Mouse (Mus musculus) liver, postnatal 0 days (tissue): ENCODE measurements around the gene Tbc1d22a. TPM values are rescaled to one million over a fixed set of nuclear protein-coding genes. Genes with fewer than 3 reads are reported as not detected.
A peak's percentile ranks its signal among the peaks of the same experiment; 100 is the strongest.
"Not testable (repeated sequence)": the region's sequence is repeated elsewhere in the genome, so short reads cannot be mapped to it uniquely, and the experiment has no call there.

Experiments used
- ATAC-seq: fragments of 200-750 bp; cut with Nextera tagmentation; 2 replicates; pipeline ENCODE4 v1.8.0; 2017; ENCODE audit warnings: mild to moderate bottlenecking, moderate library complexity
- DNase-seq: peaks from one replicate; pipeline ENCODE4 v3.0.0-alpha.2; 2016
- H3K27ac ChIP-seq: fragments of 300-500 bp; sonication (generic); 2 replicates; pipeline ENCODE4 v1.5.1; 2014; ENCODE audit warnings: antibody characterized with exemption, moderate library complexity, mild to moderate bottlenecking, low read depth
- H3K27me3 ChIP-seq: fragments of 300-500 bp; sonication (generic); 2 replicates; pipeline ENCODE4 v1.6.1; 2014; ENCODE audit warnings: low read length, control low read depth, mixed read lengths; ENCODE audit not compliant: insufficient read depth
- H3K36me3 ChIP-seq: fragments of 300-500 bp; sonication (generic); replicated peaks from 2 replicates; pipeline ENCODE4 v1.6.1; 2014; ENCODE audit warnings: mild to moderate bottlenecking, control low read depth, low read length, moderate library complexity, mixed read lengths; ENCODE audit not compliant: insufficient read depth
- H3K4me1 ChIP-seq: fragments of 300-500 bp; sonication (generic); 2 replicates; pipeline ENCODE4 v1.6.1; 2014; ENCODE audit warnings: antibody characterized with exemption, mild to moderate bottlenecking, control low read depth; ENCODE audit not compliant: insufficient read depth
- H3K4me2 ChIP-seq: fragments of 300-500 bp; sonication (generic); 2 replicates; pipeline ENCODE4 v1.6.1; 2014; ENCODE audit warnings: low read depth, mild to moderate bottlenecking, low read length, moderate library complexity, mixed read lengths
- H3K4me3 ChIP-seq: fragments of 300-500 bp; sonication (generic); 2 replicates; pipeline ENCODE4 v1.5.1; 2014; ENCODE audit warnings: low read depth, low read length
- H3K9ac ChIP-seq: fragments of 300-500 bp; sonication (generic); replicated peaks from 2 replicates; pipeline ENCODE4 v1.6.1; 2014; ENCODE audit warnings: mild to moderate bottlenecking, moderate library complexity
- H3K9me3 ChIP-seq: fragments of 300-500 bp; sonication (generic); 2 replicates; pipeline ENCODE4 v1.6.1; 2016; ENCODE audit warnings: mild to moderate bottlenecking, control low read depth, low read length, mixed read lengths
- CTCF ChIP-seq: sonication (generic); IDR thresholded peaks from 2 replicates; pipeline ENCODE4 v1.5.1; 2016; ENCODE audit warnings: antibody characterized with exemption, low read depth
- EP300 ChIP-seq: IDR thresholded peaks from 2 replicates; pipeline ENCODE4 v1.6.1; 2016; ENCODE audit warnings: antibody characterized with exemption, low read depth, mild to moderate bottlenecking
- WGBS: fragments of 180-500 bp; shearing (Covaris S2); extraction: QIAGEN DNeasy Blood & Tissue Kit; methylation state at CpG from one replicate; pipeline ENCODE4 v1.1.7; 2014; ENCODE audit not compliant: insufficient replicate concordance; 5-methylcytosine and 5-hydroxymethylcytosine counted together
- polyA plus RNA-seq: library from polyadenylated mRNA; unstranded; fragments of >200 nt; fragmentation: Nextera tagmentation; extraction: Ambion mirVana; gene quantifications from 2 replicates; pipeline ENCODE4 v1.2.1, GENCODE M21; 2015

The Tbc1d22a gene
- polyA plus RNA-seq, 1 experiment from 2014 or later, result 6.4 TPM

- ATAC-seq (peak; percentile 41), DNase-seq (no peak)
- H3K27me3 ChIP-seq, result no peaks in the 10 kb centered on the region
- 68% methylated on average over 7 of the region's 7 CpGs for WGBS
- H3K36me3 ChIP-seq, result no peaks in the 10 kb centered on the region
- no peaks in the 10 kb centered on the region for H3K9me3 ChIP-seq
- no peak overlapping the region for H3K9ac ChIP-seq
- H3K4me1 ChIP-seq, result peaks cover 4% of the 10 kb centered on the region
- H3K4me3 ChIP-seq, result no peak overlapping the region
- TF ChIP-seq EP300 (no peak), CTCF (no peak)
- no peak overlapping the region for H3K4me2 ChIP-seq
- peak overlapping the region; percentile 77 for H3K27ac ChIP-seq
Observed at GRCm38 (mm10) chr15:86219534-86220228, 5.4 kb downstream of the Tbc1d22a start.

GRCm38 (mm10) chr15:86220229-86220630 is 6.0 kb downstream of the Tbc1d22a start:
- no peak for TF ChIP-seq CTCF
- no peak for TF ChIP-seq EP300
- no peaks in the 10 kb centered on the region for H3K27me3 ChIP-seq
- no peaks in the 10 kb centered on the region for H3K36me3 ChIP-seq
- H3K9me3 ChIP-seq, result no peaks in the 10 kb centered on the region
- ATAC-seq (no peak; the same call in 1 of the 2 replicates), DNase-seq (no peak)
- no peak overlapping the region for H3K9ac ChIP-seq
- H3K4me2 ChIP-seq, result no peak overlapping the region
- H3K4me3 ChIP-seq, result no peak overlapping the region
- WGBS, result 58% methylated on average over 5 of the region's 5 CpGs
- H3K27ac ChIP-seq, result peak overlapping the region; percentile 77
- no peaks in the 10 kb centered on the region; the same call in 1 of the 2 replicates for H3K4me1 ChIP-seq

GRCm38 (mm10) chr15:86220715-86221114 is 6.5 kb downstream of the Tbc1d22a start:
- ATAC-seq (no peak), DNase-seq (no peak)
- Histone ChIP-seq H3K27me3 (no peaks in the 10 kb centered on the region), H3K4me3 (no peak overlapping the region), H3K36me3 (no peaks in the 10 kb centered on the region), H3K4me1 (no peaks in the 10 kb centered on the region), H3K9ac (no peak overlapping the region), H3K27ac (peak overlapping the region; percentile 77), H3K9me3 (no peaks in the 10 kb centered on the region), H3K4me2 (no peak overlapping the region)
- WGBS, result 67% methylated on average over 4 of the region's 4 CpGs
- TF ChIP-seq CTCF, result no peak
- TF ChIP-seq EP300, result no peak

GRCm38 (mm10) chr15:86221369-86221768 is 7.1 kb downstream of the Tbc1d22a start:
- Histone ChIP-seq H3K36me3 (no peaks in the 10 kb centered on the region), H3K4me1 (no peaks in the 10 kb centered on the region), H3K9ac (no peak overlapping the region), H3K9me3 (no peaks in the 10 kb centered on the region), H3K4me3 (no peak overlapping the region), H3K4me2 (no peak overlapping the region), H3K27ac (no peak overlapping the region), H3K27me3 (no peaks in the 10 kb centered on the region)
- 84% methylated on average over 4 of the region's 4 CpGs for WGBS
- DNase-seq (no peak), ATAC-seq (no peak)
- TF ChIP-seq EP300 (no peak), CTCF (no peak)

- H3K4me3 ChIP-seq, ATAC-seq, H3K4me1 ChIP-seq, DNase-seq, H3K27me3 ChIP-seq, H3K27ac ChIP-seq, H3K4me2 ChIP-seq, H3K9me3 ChIP-seq, H3K36me3 ChIP-seq, H3K9ac ChIP-seq: not testable (repeated sequence)
- WGBS, result 91% methylated on average over 11 of the region's 11 CpGs
Observed at GRCm38 (mm10) chr15:86221901-86222300, 7.6 kb downstream of the Tbc1d22a start.

DNA sequence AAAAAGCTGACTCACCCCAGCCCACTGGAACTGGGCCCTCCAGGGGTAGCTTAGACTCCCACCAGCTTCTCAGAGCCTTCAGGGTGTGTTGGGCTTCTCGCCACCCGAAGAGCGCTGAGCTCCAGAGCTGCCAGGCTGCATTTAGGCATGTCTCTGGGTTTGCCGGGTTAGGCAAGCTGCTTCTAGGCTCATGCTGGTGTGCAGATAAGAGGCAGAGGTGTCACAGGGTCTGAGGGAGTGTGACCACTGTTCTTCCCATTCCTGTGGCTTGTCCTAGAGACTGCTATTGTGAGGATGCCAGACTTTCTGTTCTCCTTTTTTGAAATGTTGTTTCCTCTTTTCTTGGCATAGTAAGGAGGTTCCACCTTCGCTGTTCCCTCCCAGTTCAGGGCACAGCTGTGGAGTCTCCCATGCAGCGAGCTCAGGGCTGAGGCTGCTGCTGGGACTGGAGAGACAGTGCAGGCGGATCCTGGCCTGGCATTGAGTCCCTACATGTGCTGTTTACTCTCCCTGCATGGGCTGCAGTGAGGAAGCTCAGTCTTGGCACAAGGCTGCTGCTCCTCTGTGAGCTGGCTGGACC is 10.8 kb downstream of the Tbc1d22a start:
- H3K4me3 ChIP-seq, result no peak overlapping the region
- no peaks in the 10 kb centered on the region for H3K9me3 ChIP-seq
- TF ChIP-seq EP300, result no peak
- no peak for TF ChIP-seq CTCF
- no peaks in the 10 kb centered on the region for H3K27me3 ChIP-seq
- WGBS, result 50% methylated on average over 7 of the region's 7 CpGs
- H3K4me1 ChIP-seq, result 0 out of 2 replicates have a peak, but pooled peaks cover 2% of the 10 kb centered on the region
- DNase-seq, result no peak
- peak; percentile 68 for ATAC-seq
- no peak overlapping the region for H3K9ac ChIP-seq
- no peaks in the 10 kb centered on the region for H3K36me3 ChIP-seq
- H3K4me2 ChIP-seq, result no peak overlapping the region
- H3K27ac ChIP-seq, result peak overlapping the region; percentile 40; the same call in 1 of the 2 replicates
